In genomic region chr8:84997649-84998295, GRCm38 (mm10) we compare ENCODE assay signal across 8 mouse cellular contexts. TPM values are rescaled to one million over a fixed set of nuclear protein-coding genes. Genes with fewer than 3 reads are reported as not detected.
A peak's percentile ranks its signal among the peaks of the same experiment; 100 is the strongest.
DNase-seq lines count a peak whose midpoint lies in the region; ATAC-seq and TF ChIP-seq lines count a peak whose summit lies in the region.

No protein-coding gene starts in this region.

- peak; percentile 81 for ATAC-seq in forebrain, embryonic 16.5 days
- peak; percentile 89 for ATAC-seq in lung, postnatal 0 days

- peak overlapping the region; percentile 35 for H3K9ac ChIP-seq in MEL (ENCODE audit: control insufficient read depth, low read depth, low read length, poor library complexity, severe bottlenecking)
- peak overlapping the region; percentile 31 for H3K9ac ChIP-seq in forebrain, embryonic 16.5 days (replicated peaks; ENCODE audit: low read depth, low read length)
- H3K9ac ChIP-seq in lung, postnatal 0 days (replicated peaks; ENCODE audit: low read depth) = no peak overlapping the region

- no peaks in the 10 kb centered on the region for H3K79me2 ChIP-seq in MEL (ENCODE audit: control insufficient read depth, insufficient read depth, low read length, poor library complexity)

- DNase-seq in MEL (ENCODE audit: low read depth, low spot score) = peak; percentile 97
- DNase-seq in cerebellum, adult 11-12 months = peak; percentile 94
- peak; percentile 89 to 95 for DNase-seq in heart, postnatal 36 days
- DNase-seq in layer of hippocampus, adult 9-11 months = peak; percentile 91
- peak; percentile 92 for DNase-seq in lung, postnatal 0 days (ENCODE audit: low spot score)
- peak; percentile 94 for DNase-seq in retina, embryonic 14.5 days (ENCODE audit: low spot score)
- peak; percentile 92 to 94 for DNase-seq in thymus, postnatal 36 days

- TF ChIP-seq CTCF in MEL (IDR thresholded peaks at IDR 0.05 in 2 of 3, conservative IDR thresholded peaks at IDR 0.05 in 1 of 3; ENCODE audit: control insufficient read depth in 1 of 3, insufficient read depth in 1 of 3, low read depth in 2 of 3, low read length in 3 of 3, poor library complexity in 1 of 3, severe bottlenecking in 1 of 3) = peak in 2 of 3 experiments; percentile 83 to 97
- TF ChIP-seq CTCF in lung, postnatal 0 days (IDR thresholded peaks at IDR 0.05) = peak; percentile 99

- H3K36me3 ChIP-seq in MEL (ENCODE audit: control insufficient read depth in 1 of 2, insufficient read depth in 2 of 2, low read length in 2 of 2) = no peaks in the 10 kb centered on the region
- peaks cover under 1% of the 10 kb centered on the region; the same call in 1 of the 2 replicates for H3K36me3 ChIP-seq in forebrain, embryonic 16.5 days (ENCODE audit: control insufficient read depth, insufficient read depth)
- H3K36me3 ChIP-seq in lung, postnatal 0 days (ENCODE audit: insufficient read depth, low read length) = no peaks in the 10 kb centered on the region

- no peaks in the 10 kb centered on the region for H3K27me3 ChIP-seq in MEL (ENCODE audit: control insufficient read depth in 1 of 2, insufficient read depth in 2 of 2, low read length in 2 of 2)
- no peaks in the 10 kb centered on the region for H3K27me3 ChIP-seq in forebrain, embryonic 16.5 days (replicated peaks; ENCODE audit: control insufficient read depth, insufficient read depth, low read length)
- no peaks in the 10 kb centered on the region for H3K27me3 ChIP-seq in lung, postnatal 0 days (replicated peaks; ENCODE audit: insufficient read depth, low read length)

- no peak overlapping the region; the same call in 1 of the 2 replicates for H3K27ac ChIP-seq in MEL (ENCODE audit: control insufficient read depth, low read depth, low read length)
- H3K27ac ChIP-seq in forebrain, embryonic 16.5 days (ENCODE audit: low read length) = no peak overlapping the region
- no peak overlapping the region for H3K27ac ChIP-seq in lung, postnatal 0 days (ENCODE audit: low read length)

- TF ChIP-seq POLR2A in MEL (IDR thresholded peaks at IDR 0.05; ENCODE audit: control insufficient read depth in 1 of 2, insufficient read depth in 1 of 2, low read depth in 1 of 2, low read length in 2 of 2, poor library complexity in 1 of 2) = no peak

- under 1% methylated on average over 19 of the region's 19 CpGs for WGBS in forebrain, embryonic 16.5 days
- WGBS in lung, postnatal 0 days = 10% methylated on average over 19 of the region's 19 CpGs

- H3K4me2 ChIP-seq in forebrain, embryonic 16.5 days (ENCODE audit: low read length) = peak overlapping the region; percentile 35
- no peak overlapping the region for H3K4me2 ChIP-seq in lung, postnatal 0 days (replicated peaks; ENCODE audit: low read depth, low read length)

- peak; percentile 82 for TF ChIP-seq RAD21 in MEL (IDR thresholded peaks at IDR 0.05; ENCODE audit: low read depth, low read length)

- H3K4me3 ChIP-seq in MEL (ENCODE audit: control insufficient read depth in 1 of 2, insufficient read depth in 1 of 2, low read depth in 2 of 2, low read length in 2 of 2) = no peak overlapping the region; a peak in 1 of 4 replicates
- no peak overlapping the region for H3K4me3 ChIP-seq in forebrain, embryonic 16.5 days (replicated peaks; ENCODE audit: low read length)
- H3K4me3 ChIP-seq in lung, postnatal 0 days (ENCODE audit: low read depth, low read length) = no peak overlapping the region

- no peaks in the 10 kb centered on the region for H3K9me3 ChIP-seq in MEL (replicated peaks; ENCODE audit: insufficient read depth, low read length)
- no peaks in the 10 kb centered on the region for H3K9me3 ChIP-seq in forebrain, embryonic 16.5 days (ENCODE audit: control insufficient read depth, low read length)
- H3K9me3 ChIP-seq in lung, postnatal 0 days (ENCODE audit: low read length) = no peaks in the 10 kb centered on the region

- no peak for TF ChIP-seq EP300 in MEL (IDR thresholded peaks at IDR 0.05; ENCODE audit: low read depth in 1 of 2, low read length in 2 of 2)
- TF ChIP-seq EP300 in lung, postnatal 0 days (IDR thresholded peaks at IDR 0.05) = no peak

- H3K4me1 ChIP-seq in MEL (ENCODE audit: control insufficient read depth in 1 of 2, insufficient read depth in 2 of 2, low read length in 2 of 2) = peaks cover 0 to 5% of the 10 kb centered on the region in 2 experiments; a peak in 1 of 4 replicates
- peaks cover 8% of the 10 kb centered on the region for H3K4me1 ChIP-seq in forebrain, embryonic 16.5 days (replicated peaks; ENCODE audit: control insufficient read depth, insufficient read depth, low read length)
- no peaks in the 10 kb centered on the region for H3K4me1 ChIP-seq in lung, postnatal 0 days (ENCODE audit: insufficient read depth, low read depth, low read length)

- intact Hi-C loops in heart, postnatal 36 days (cut with DNase I) = loop anchor here (5.0 kb wide), 1 partner anchor 40 kb away; no protein-coding TSS in a partner anchor

TF ChIP-seq in MEL, 35 proteins besides CTCF, POLR2A, EP300 and RAD21 (continues in another document):
- peak; percentile 43; the same call in 1 of the 2 replicates for TF ChIP-seq RCOR1 (IDR thresholded peaks at IDR 0.05; ENCODE audit: low read depth, low read length)
- TF ChIP-seq NELFE (IDR thresholded peaks at IDR 0.05; ENCODE audit: low read depth, low read length) = no peak
- no peak for TF ChIP-seq MYB (IDR thresholded peaks at IDR 0.05; ENCODE audit: low read depth, low read length)
- no peak for TF ChIP-seq MEF2A (IDR thresholded peaks at IDR 0.05; ENCODE audit: extremely low read depth, insufficient replicate concordance, low read depth, low read length, poor library complexity, severe bottlenecking)
- TF ChIP-seq CHD1 (IDR thresholded peaks at IDR 0.05; ENCODE audit: low read depth, low read length) = no peak
- peak; percentile 36; the same call in 1 of the 2 replicates for TF ChIP-seq ZKSCAN1 (IDR thresholded peaks at IDR 0.05; ENCODE audit: low read depth, low read length)
- no peak for TF ChIP-seq BHLHE40 (IDR thresholded peaks at IDR 0.05; ENCODE audit: borderline replicate concordance, low read depth, low read length)
- peak; percentile 34; the same call in 1 of the 2 replicates for TF ChIP-seq ZNF384 (IDR thresholded peaks at IDR 0.05; ENCODE audit: low read depth, low read length)
- peak; percentile 64; the same call in 1 of the 2 replicates for TF ChIP-seq MYC (IDR thresholded peaks at IDR 0.05; ENCODE audit: low read depth, low read length)
- TF ChIP-seq SIN3A (IDR thresholded peaks at IDR 0.05; ENCODE audit: low read length) = peak; percentile 81
- TF ChIP-seq MAFK (IDR thresholded peaks at IDR 0.05; ENCODE audit: borderline replicate concordance, low read depth, low read length) = no peak
- TF ChIP-seq JUND (IDR thresholded peaks at IDR 0.05; ENCODE audit: low read depth, low read length) = 0 out of 2 replicates have a peak, but pooled peaks have one; percentile 19
- TF ChIP-seq UBTF (IDR thresholded peaks at IDR 0.05; ENCODE audit: borderline replicate concordance, insufficient read depth, low read depth, low read length) = no peak
- TF ChIP-seq TBP (IDR thresholded peaks at IDR 0.05; ENCODE audit: low read depth, low read length) = peak; percentile 52; the same call in 1 of the 2 replicates
- no peak for TF ChIP-seq GABPA (IDR thresholded peaks at IDR 0.05; ENCODE audit: low read depth, low read length)
- TF ChIP-seq ZMIZ1 (IDR thresholded peaks at IDR 0.05; ENCODE audit: low read depth, low read length) = 0 out of 2 replicates have a peak, but pooled peaks have one; percentile 47
- peak; percentile 63; the same call in 1 of the 2 replicates for TF ChIP-seq MAZ (IDR thresholded peaks at IDR 0.05; ENCODE audit: low read depth, low read length)
- TF ChIP-seq HCFC1 (IDR thresholded peaks at IDR 0.05; ENCODE audit: low read depth, low read length) = peak; percentile 70

RNA-seq across cellular contexts. Expression of gene Hook2, which starts 7.4 kb away (rescaled TPM):
- 10.5 and 11.5 TPM in 2 replicates for total RNA-seq in MEL (2012; rRNA removed)
- 10 to 100 TPM in 1 of 2 experiments, not detected in 1; 17.5 TPM for polyA plus RNA-seq in MEL (2012; ENCODE audit: insufficient read depth in 1 of 2, insufficient read length in 2 of 2, low read depth in 1 of 2, low replicate concordance in 2 of 2, missing spikeins in 1 of 2)
- polyA plus RNA-seq in forebrain, embryonic 16.5 days (2015; fragmentation: Nextera tagmentation; extraction: Ambion mirVana) = 31.3 and 39.8 TPM in 2 replicates
- total RNA-seq in heart, postnatal 36 days (2021) = 1 to 10 TPM; 2.7 to 2.9 TPM
- 19.2 and 22.3 TPM in 2 replicates for polyA plus RNA-seq in lung, postnatal 0 days (2015; fragmentation: Nextera tagmentation; extraction: Ambion mirVana)

RNA-seq across cellular contexts. Expression of gene Best2, which starts 16.6 kb away (rescaled TPM):
- 0.04 TPM in 1 of 2 replicates, not detected in the other for total RNA-seq in MEL (2012; rRNA removed)
- under 1 TPM in 1 of 2 experiments, not detected in 1; 0.13 TPM for polyA plus RNA-seq in MEL (2012; ENCODE audit: insufficient read depth in 1 of 2, insufficient read length in 2 of 2, low read depth in 1 of 2, low replicate concordance in 2 of 2, missing spikeins in 1 of 2)
- not detected in 2 replicates for polyA plus RNA-seq in forebrain, embryonic 16.5 days (2015; fragmentation: Nextera tagmentation; extraction: Ambion mirVana)
- not detected for total RNA-seq in heart, postnatal 36 days (2021)
- not detected in 2 replicates for polyA plus RNA-seq in lung, postnatal 0 days (2015; fragmentation: Nextera tagmentation; extraction: Ambion mirVana)

RNA-seq across cellular contexts. Expression of gene Junb, which starts 19.3 kb away (rescaled TPM):
- total RNA-seq in MEL (2012; rRNA removed) = 49.6 and 72.7 TPM in 2 replicates
- polyA plus RNA-seq in MEL (2012; ENCODE audit: insufficient read depth in 1 of 2, insufficient read length in 2 of 2, low read depth in 1 of 2, low replicate concordance in 2 of 2, missing spikeins in 1 of 2) = 10 to 100 TPM in 1 of 2 experiments, not detected in 1; 41.6 TPM
- 7.6 and 8.2 TPM in 2 replicates for polyA plus RNA-seq in forebrain, embryonic 16.5 days (2015; fragmentation: Nextera tagmentation; extraction: Ambion mirVana)
- total RNA-seq in heart, postnatal 36 days (2021) = 10 to 100 TPM; 14.9 to 26.9 TPM
- polyA plus RNA-seq in lung, postnatal 0 days (2015; fragmentation: Nextera tagmentation; extraction: Ambion mirVana) = 69.0 and 126 TPM in 2 replicates

RNA-seq across cellular contexts. Expression of gene Asna1, which starts 27.3 kb away (rescaled TPM):
- total RNA-seq in MEL (2012; rRNA removed) = 115 and 132 TPM in 2 replicates
- polyA plus RNA-seq in MEL (2012; ENCODE audit: insufficient read depth in 1 of 2, insufficient read length in 2 of 2, low read depth in 1 of 2, low replicate concordance in 2 of 2, missing spikeins in 1 of 2) = 100 to 1,000 TPM in 1 of 2 experiments, not detected in 1; 192 TPM
- 144 and 153 TPM in 2 replicates for polyA plus RNA-seq in forebrain, embryonic 16.5 days (2015; fragmentation: Nextera tagmentation; extraction: Ambion mirVana)
- total RNA-seq in heart, postnatal 36 days (2021) = 10 to 100 TPM; 66.2 to 69.8 TPM
- 80.9 and 83.1 TPM in 2 replicates for polyA plus RNA-seq in lung, postnatal 0 days (2015; fragmentation: Nextera tagmentation; extraction: Ambion mirVana)

RNA-seq across cellular contexts. Expression of gene Rnaseh2a, which starts 28.2 kb away (rescaled TPM):
- 105 TPM in 2 replicates for total RNA-seq in MEL (2012; rRNA removed)
- polyA plus RNA-seq in MEL (2012; ENCODE audit: insufficient read depth in 1 of 2, insufficient read length in 2 of 2, low read depth in 1 of 2, low replicate concordance in 2 of 2, missing spikeins in 1 of 2) = 100 to 1,000 TPM in 1 of 2 experiments, not detected in 1; 109 TPM
- 79.9 and 85.8 TPM in 2 replicates for polyA plus RNA-seq in forebrain, embryonic 16.5 days (2015; fragmentation: Nextera tagmentation; extraction: Ambion mirVana)
- total RNA-seq in heart, postnatal 36 days (2021) = 10 to 100 TPM; 48.6 to 56.7 TPM
- polyA plus RNA-seq in lung, postnatal 0 days (2015; fragmentation: Nextera tagmentation; extraction: Ambion mirVana) = 46.4 and 55.7 TPM in 2 replicates
